Mouse (Mus musculus): Measurements from ENCODE around the gene Rtkn2.

DNA sequence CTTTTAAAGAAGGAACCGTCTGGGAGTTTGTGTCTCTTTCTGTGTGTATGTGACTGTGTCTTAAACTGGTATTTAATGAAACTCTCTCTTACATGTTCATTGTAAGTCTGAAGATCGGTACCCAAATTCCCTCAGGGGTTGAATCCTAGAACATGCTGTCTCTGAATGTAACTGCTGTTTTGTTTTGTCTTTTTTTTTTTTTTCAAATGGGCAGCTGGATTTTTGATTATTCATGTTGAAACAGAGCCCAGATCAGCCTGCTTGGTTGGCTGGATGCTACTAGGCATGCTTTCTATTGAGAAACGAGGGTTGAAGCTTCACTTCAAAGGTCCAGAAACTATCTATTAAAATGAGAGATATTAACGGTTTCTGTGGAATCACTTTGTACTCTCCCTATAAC lies 121.9 kb downstream of the Rtkn2 start:
- TF ChIP-seq CTCF (IDR thresholded peaks at IDR 0.05; ENCODE audit: control insufficient read depth, insufficient read depth, insufficient replicate concordance, low read depth, low read length): no peak
- no peak for TF ChIP-seq POLR2A (IDR thresholded peaks at IDR 0.05; ENCODE audit: control insufficient read depth, low read depth, low read length)

Data from testis, adult 2 months (tissue).